Mouse (Mus musculus) liver, embryonic 14.5 days (tissue): ENCODE measurements at regions not wholly inside any gene's neighbourhood (a gene's known extent, or its start where the extent isn't known, plus 50 kb on each side); places are given as distances from the start of the nearest gene placed in this dataset.

Experiments used
- CTCF ChIP-seq: IDR thresholded peaks from 2 replicates; pipeline ENCODE4 v1.5.1; 2016; ENCODE audit warnings: antibody characterized with exemption, low read depth, control low read depth
- EP300 ChIP-seq: IDR thresholded peaks from 2 replicates; pipeline ENCODE4 v1.6.1; 2016; ENCODE audit warnings: antibody characterized with exemption, low read depth

GRCm38 (mm10) chr1:126916369-126916768 lies 85.8 kb upstream of the Nckap5 start:
- TF ChIP-seq CTCF (no peak), EP300 (no peak)
